Mouse (Mus musculus) brain, adult 2 months (tissue): Measurements from ENCODE around the gene Agxt.

Experiments
- DNase-seq: peaks from one replicate; pipeline ENCODE4 v3.0.0; 2011; ENCODE audit warnings: low read depth, low spot score

The Agxt gene

GRCm38 (mm10) chr1:93194961-93195360 lies 59.9 kb downstream of the Agxt start:
- DNase-seq = no peak
